Mouse (Mus musculus) stomach, embryonic 14.5 days (tissue): Measurements from ENCODE around the gene Hist1h2ae. TPM values are rescaled to one million over a fixed set of nuclear protein-coding genes. Genes with fewer than 3 reads are reported as not detected.
"Not testable (repeated sequence)": the region's sequence is repeated elsewhere in the genome, so short reads cannot be mapped to it uniquely, and the experiment has no call there.

Experiments used
- ATAC-seq: fragments of 200-750 bp; cut with Nextera tagmentation; 2 replicates; pipeline ENCODE4 v1.8.0; 2017; ENCODE audit warnings: low read depth, moderate TSS enrichment; ENCODE audit not compliant: insufficient number of reproducible peaks, insufficient read depth, low FRiP score
- H3K27ac ChIP-seq: fragments of 300-500 bp; sonication (generic); 2 replicates; pipeline ENCODE4 v1.5.1; 2014; ENCODE audit warnings: mild to moderate bottlenecking, low read length, moderate library complexity, mixed read lengths
- H3K27me3 ChIP-seq: fragments of 300-500 bp; sonication (generic); 2 replicates; pipeline ENCODE4 v1.6.1; 2014; ENCODE audit warnings: low read length, control low read depth, mixed read lengths; ENCODE audit not compliant: control insufficient read depth, insufficient read depth
- H3K36me3 ChIP-seq: fragments of 300-500 bp; sonication (generic); 2 replicates; pipeline ENCODE4 v1.6.1; 2014; ENCODE audit warnings: mild to moderate bottlenecking, control low read depth, low read length, moderate library complexity, mixed read lengths; ENCODE audit not compliant: control insufficient read depth, insufficient read depth
- H3K4me1 ChIP-seq: fragments of 300-500 bp; sonication (generic); 2 replicates; pipeline ENCODE4 v1.6.1; 2014; ENCODE audit warnings: low read length, control low read depth, mixed read lengths; ENCODE audit not compliant: control insufficient read depth, insufficient read depth
- H3K4me2 ChIP-seq: fragments of 300-500 bp; sonication (generic); replicated peaks from 2 replicates; pipeline ENCODE4 v1.6.1; 2014; ENCODE audit warnings: low read depth, low read length, control low read depth
- H3K4me3 ChIP-seq: fragments of 300-500 bp; sonication (generic); 2 replicates; pipeline ENCODE4 v1.5.1; 2014; ENCODE audit warnings: low read depth, low read length, control low read depth
- H3K9ac ChIP-seq: fragments of 300-500 bp; sonication (generic); replicated peaks from 2 replicates; pipeline ENCODE4 v1.6.1; 2014; ENCODE audit warnings: low read depth, mild to moderate bottlenecking, control low read depth, low read length, moderate library complexity, mixed read lengths
- H3K9me3 ChIP-seq: fragments of 300-500 bp; sonication (generic); 2 replicates; pipeline ENCODE4 v1.6.1; 2016; ENCODE audit warnings: low read depth, low read length, control low read depth; ENCODE audit not compliant: control insufficient read depth
- WGBS: fragments of 180-500 bp; shearing (Covaris S2); extraction: QIAGEN DNeasy Blood & Tissue Kit; methylation state at CpG from one replicate; pipeline ENCODE4 v1.1.7; 2014; 5-methylcytosine and 5-hydroxymethylcytosine counted together
- polyA plus RNA-seq: library from polyadenylated mRNA; unstranded; fragments of >200 nt; fragmentation: Nextera tagmentation; extraction: Ambion mirVana; gene quantifications from 2 replicates; pipeline ENCODE4 v1.2.1, GENCODE M21; 2014

Hist1h2ae gene
- polyA plus RNA-seq, 1 experiment from 2014 or later = 109 TPM

DNA sequence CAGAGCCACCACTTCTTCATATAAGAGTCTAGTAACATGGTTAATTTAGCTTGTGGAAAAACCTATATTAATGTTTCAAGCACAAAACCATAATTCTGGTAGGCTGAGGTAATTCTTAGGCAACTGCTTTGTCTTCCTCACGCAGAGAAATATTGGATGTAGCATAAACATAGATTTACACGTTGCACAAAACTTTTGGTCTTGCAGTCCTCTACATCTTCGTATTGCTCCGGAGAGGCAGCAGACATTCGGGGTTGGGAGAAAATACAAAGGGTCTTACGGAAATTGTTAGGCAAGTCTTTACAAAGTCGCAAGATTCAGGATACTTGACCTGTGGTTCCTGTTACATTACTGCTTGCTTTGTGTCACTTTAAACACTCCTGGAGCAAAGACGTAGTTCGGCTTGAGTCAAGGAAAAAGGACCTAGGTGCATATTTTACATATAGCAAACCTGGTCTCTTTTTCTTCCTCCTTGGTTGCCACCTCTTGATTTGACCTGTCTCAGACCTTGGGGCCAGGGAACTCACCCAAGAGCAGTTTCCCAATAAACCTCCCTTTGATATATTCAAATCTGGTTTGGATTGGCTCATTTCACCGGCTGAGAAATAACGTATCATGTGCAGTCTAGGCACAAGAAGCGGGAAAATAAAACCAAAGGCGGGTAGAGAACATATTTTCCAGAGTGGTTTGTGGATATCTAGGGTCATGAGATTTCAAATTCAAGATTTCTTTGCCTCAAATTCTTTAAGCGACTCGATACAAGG lies 36.5 kb downstream of the Hist1h2ae start:
- under 1% methylated on average over 15 of the region's 15 CpGs for WGBS
- Histone ChIP-seq H3K27me3 (no peaks in the 10 kb centered on the region), H3K4me3 (peak overlapping the region; percentile 42), H3K36me3 (no peaks in the 10 kb centered on the region), H3K9me3 (no peaks in the 10 kb centered on the region), H3K27ac (peak overlapping the region; percentile 94), H3K4me2 (peak overlapping the region; percentile 34), H3K4me1 (peaks cover 6% of the 10 kb centered on the region), H3K9ac (peak overlapping the region; percentile 67)
- no peak for ATAC-seq

DNA sequence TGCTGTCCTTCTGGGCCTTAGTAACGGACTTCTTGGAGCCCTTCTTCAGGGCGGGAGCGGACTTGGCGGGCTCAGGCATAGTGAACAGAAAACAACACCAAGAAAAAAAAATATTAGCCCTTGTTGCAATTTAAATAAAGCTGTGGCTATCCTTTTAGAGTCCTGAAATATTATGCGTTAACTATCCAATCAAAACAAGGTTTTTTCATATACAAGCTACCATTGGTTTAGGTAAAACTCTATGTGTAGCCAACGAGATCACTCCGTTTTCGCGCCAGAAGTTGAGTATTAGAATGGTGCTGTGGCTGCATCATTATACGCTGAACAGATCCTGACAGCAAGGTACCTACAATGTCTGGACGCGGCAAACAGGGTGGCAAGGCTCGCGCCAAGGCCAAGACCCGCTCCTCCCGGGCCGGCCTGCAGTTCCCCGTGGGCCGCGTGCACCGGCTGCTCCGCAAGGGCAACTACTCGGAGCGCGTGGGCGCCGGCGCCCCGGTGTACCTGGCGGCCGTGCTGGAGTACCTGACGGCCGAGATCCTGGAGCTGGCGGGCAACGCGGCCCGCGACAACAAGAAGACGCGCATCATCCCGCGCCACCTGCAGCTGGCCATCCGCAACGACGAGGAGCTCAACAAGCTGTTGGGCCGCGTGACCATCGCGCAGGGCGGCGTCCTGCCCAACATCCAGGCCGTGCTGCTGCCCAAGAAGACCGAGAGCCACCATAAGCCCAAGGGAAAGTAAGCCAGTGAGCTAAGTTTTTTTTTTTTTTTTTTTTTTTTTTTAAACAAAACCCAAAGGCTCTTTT lies 37.3 kb downstream of the Hist1h2ae start, which contains the start of gene Hist1h2af:
Gene Hist1h2af (plus strand): TSS at position 347 of the 808 bp plus-strand sequence.
- peak; percentile 54 for ATAC-seq
- H3K27me3 ChIP-seq, H3K9me3 ChIP-seq, H3K36me3 ChIP-seq: not testable (repeated sequence)
- Histone ChIP-seq H3K4me2 (peak within 1 kb of the TSS; percentile 55), H3K4me1 (peaks cover 10% of the 10 kb centered on the region), H3K9ac (peak within 1 kb of the TSS; percentile 70), H3K4me3 (peak within 1 kb of the TSS; percentile 53), H3K27ac (peak within 1 kb of the TSS; percentile 97)
- under 1% methylated on average over 24 of the region's 53 CpGs for WGBS

DNA sequence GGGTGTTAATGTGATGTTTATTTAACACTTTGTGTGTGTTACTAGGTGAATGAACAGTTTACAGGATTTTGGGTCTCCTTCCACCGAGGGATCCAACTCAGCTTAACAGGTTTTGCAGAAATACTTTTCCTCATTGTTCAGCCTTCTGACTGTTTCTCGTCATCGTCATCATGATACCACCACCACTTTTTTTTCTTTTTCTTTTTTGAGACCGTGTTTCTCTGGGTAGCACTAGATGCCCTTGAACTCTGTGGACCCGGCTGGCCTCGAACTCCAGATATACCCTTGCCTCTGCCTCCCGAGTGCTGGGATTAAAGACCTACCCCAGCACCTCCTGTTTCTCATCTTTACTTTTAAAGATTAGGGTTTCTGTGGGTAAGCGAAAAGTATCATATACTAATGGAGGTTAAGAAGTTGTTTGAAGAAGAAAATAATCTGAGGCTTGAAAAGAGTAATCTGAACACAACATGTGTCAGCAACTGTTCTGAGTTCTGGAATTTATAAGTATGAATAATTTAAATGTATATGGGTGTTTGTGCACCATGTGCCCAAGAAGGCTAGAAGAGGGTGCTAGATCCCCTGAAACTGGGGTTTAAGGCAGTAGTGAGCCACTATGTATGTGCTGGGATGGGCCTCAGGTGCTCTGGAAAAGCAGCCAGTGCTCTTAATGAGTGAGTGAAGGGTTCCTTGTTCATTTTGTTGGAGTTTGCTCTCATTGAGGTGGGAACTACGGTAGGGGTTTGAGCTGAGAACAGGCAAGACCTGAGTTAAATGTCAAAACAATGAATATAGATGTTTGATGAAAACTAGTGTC lies 38.6 kb downstream of the Hist1h2ae start:
- no peak for ATAC-seq
- Histone ChIP-seq H3K4me3 (peak overlapping the region; percentile 53), H3K4me1 (peaks cover 11% of the 10 kb centered on the region), H3K9me3 (no peaks in the 10 kb centered on the region), H3K9ac (peak overlapping the region; percentile 70), H3K27me3 (no peaks in the 10 kb centered on the region), H3K36me3 (no peaks in the 10 kb centered on the region), H3K27ac (peak overlapping the region; percentile 97), H3K4me2 (peak overlapping the region; percentile 55)
- 16% methylated on average over 9 of the region's 9 CpGs for WGBS

DNA sequence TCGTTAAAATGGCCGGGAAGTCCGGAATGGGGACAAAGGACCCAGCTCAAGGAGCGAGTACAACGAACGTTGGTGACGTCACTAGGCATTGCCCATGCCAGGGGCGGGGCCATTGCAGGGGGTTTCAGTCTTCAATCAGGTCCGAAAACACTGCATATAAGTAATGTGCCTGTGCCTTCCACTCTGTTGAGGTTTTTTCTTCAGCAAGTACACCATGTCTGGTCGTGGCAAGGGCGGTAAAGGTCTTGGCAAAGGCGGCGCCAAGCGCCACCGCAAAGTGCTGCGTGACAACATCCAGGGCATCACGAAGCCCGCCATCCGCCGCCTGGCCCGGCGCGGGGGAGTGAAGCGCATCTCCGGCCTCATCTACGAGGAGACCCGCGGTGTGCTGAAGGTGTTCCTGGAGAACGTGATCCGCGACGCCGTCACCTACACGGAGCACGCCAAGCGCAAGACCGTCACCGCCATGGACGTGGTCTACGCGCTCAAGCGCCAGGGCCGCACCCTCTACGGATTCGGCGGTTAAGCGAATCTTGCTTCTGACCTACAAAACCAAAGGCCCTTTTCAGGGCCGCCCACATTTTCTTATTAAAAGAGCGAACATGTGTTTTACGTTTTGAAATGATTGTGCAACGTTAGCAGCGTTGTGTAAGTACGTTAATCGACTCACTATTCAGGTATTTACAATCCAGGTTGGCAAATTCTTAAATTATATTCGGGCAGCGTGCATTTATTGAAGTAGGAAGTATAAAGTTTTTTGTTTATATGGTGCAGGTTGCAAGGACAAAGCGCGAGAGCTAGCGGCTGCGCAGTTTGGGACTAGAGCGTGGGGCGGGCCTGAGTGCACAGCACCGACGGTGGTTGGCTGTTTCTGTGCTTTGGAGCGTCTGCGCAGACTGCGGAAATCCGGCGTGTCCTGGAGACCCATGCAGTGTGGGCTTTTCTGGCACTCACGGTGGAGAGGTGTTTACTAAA lies 39.8 kb downstream of the Hist1h2ae start, which contains the start of gene Hist1h4h:
Gene Hist1h4h (plus strand): TSS at position 150 of the 975 bp plus-strand sequence.
- under 1% methylated on average over 53 of the region's 70 CpGs for WGBS
- Histone ChIP-seq H3K9me3 (no peaks in the 10 kb centered on the region), H3K4me2 (peak within 1 kb of the TSS; percentile 55), H3K9ac (peak within 1 kb of the TSS; percentile 70), H3K27me3 (no peaks in the 10 kb centered on the region), H3K4me1 (peaks cover 5% of the 10 kb centered on the region), H3K27ac (peak within 1 kb of the TSS; percentile 97), H3K36me3 (no peaks in the 10 kb centered on the region), H3K4me3 (peak within 1 kb of the TSS; percentile 53)
- ATAC-seq = peak; percentile 77

DNA sequence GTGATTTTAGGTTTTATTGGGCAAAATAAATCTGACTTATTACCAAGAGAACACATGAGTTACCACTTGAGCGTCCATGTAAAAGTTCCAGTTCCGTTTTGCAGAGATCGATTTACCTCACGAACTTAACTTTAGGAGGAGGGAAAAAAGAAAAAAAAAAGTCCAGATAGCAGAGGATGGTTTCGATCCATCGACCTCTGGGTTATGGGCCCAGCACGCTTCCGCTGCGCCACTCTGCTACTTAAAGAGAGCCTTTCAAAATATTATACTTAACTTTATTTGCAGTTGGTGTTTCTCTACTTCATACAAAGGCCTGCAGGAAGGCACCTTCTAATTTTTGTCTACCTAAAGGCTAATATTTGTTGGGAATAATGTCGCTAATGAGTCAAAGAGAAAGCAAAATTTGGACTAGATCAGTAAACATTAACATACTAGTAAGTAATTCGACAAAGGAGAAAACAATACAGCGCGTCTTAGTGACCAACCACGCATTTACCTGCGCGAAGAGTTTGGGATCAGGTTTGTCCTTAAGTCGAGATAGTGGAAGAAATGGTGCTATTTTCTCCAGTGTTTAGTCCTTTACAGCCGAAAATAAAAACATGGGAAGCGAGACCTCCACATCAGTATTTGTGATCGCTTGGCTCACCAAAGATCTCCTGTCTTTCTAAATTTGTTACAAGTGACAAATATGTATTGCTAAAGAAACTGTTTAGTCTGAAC lies 40.7 kb downstream of the Hist1h2ae start:
- Histone ChIP-seq H3K4me1 (peaks cover 5% of the 10 kb centered on the region), H3K4me2 (peak overlapping the region; percentile 55), H3K9me3 (no peaks in the 10 kb centered on the region), H3K4me3 (peak overlapping the region; percentile 53), H3K36me3 (no peaks in the 10 kb centered on the region), H3K27ac (peak overlapping the region; percentile 97), H3K9ac (peak overlapping the region; percentile 57), H3K27me3 (no peaks in the 10 kb centered on the region)
- no peak for ATAC-seq
- under 1% methylated on average over 20 of the region's 20 CpGs for WGBS

DNA sequence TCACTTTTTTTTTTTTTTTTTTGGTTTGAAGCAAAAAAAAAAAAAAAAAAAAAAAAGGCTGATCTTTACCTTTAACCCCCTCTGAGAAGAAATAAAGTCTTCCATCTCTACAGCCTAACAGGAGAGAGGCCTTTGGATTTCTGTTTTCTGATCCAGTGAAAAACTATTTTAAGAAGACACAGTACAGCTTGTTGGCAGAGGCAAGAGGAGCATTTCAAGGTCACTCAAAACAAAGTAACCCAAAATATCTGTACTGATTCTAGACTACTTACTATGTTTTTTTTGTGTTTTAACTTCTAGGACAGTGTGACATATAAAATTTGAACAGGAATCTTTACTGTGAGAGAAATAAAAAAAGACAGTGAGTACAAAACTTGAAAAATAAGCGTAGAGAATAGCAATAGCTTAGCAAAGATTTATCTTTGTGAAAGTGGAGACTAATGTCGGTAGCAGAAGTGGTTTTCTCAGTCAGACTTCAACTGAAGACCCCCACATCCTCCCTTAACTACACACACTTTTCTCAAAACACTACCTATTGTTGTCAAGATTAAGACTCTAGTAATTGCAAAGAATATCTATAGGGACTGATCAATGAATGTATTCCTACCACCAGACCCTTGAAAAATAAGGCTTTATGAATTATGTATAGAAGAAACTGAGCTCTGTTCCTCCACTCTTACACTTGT lies 41.4 kb downstream of the Hist1h2ae start:
- WGBS = 9% methylated on average over 2 of the region's 2 CpGs
- Histone ChIP-seq H3K4me1 (peaks cover 5% of the 10 kb centered on the region), H3K4me3 (peak overlapping the region; percentile 53), H3K4me2 (peak overlapping the region; percentile 55), H3K27me3 (no peaks in the 10 kb centered on the region), H3K9me3 (no peaks in the 10 kb centered on the region), H3K27ac (peak overlapping the region; percentile 97), H3K36me3 (no peaks in the 10 kb centered on the region), H3K9ac (peak overlapping the region; percentile 57)
- ATAC-seq = no peak

DNA sequence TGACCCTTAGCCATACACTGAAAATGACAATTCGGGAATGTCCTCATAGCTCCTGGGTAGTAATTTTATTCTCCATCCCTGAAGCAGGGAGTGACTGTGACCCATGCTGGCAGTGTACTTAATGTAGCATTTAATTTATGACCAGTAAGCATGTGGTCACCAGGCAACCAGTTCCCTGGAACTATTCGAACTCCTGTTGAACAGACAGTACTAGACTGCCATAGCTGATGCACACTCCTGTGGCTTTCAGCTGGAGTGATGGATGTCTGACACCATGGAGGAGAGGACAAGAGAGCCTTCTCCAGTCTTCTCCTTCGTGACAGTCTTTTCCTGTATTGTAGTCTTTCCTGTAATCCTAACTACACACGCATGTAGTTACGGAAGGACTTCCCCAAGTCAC lies 42.0 kb downstream of the Hist1h2ae start:
- Histone ChIP-seq H3K9ac (no peak overlapping the region), H3K4me3 (0 out of 2 replicates have a peak overlapping the region, but pooled peaks have one; percentile 53), H3K9me3 (no peaks in the 10 kb centered on the region), H3K27me3 (no peaks in the 10 kb centered on the region), H3K36me3 (no peaks in the 10 kb centered on the region), H3K4me2 (peak overlapping the region; percentile 55), H3K27ac (no peak overlapping the region), H3K4me1 (peaks cover 5% of the 10 kb centered on the region)
- no peak for ATAC-seq
- WGBS = 75% methylated on average over 5 of the region's 5 CpGs
